In the genomic region with DNA sequence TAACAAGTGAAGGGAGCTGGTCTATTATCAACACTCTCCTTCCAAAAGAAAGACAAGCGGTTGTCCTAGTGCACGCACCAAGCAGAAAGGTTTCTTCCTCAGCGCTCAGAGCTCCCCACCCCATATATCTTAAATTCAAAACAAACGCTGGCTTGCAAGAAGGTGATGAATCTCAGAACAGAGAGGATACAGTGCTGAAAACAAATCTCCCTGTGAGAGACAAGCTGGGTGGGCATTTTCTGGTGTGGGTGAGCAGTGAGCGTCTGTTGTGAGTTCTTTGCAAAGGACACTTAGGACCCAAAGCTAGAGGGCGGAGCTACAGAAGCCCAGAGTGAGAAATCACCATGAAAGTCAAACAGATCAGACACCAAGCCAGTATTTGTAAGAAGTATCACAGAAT, we compare ENCODE assay signal across 24 mouse cellular contexts.
DNase-seq lines count a peak whose midpoint lies in the region; ATAC-seq and TF ChIP-seq lines count a peak whose summit lies in the region.
"Had no signal": no experiment of that assay in that cellular context is flagged by ENCODE, and none has a peak within 500 bp of the region (broad histone marks: within the 10 kb centered on the region; RNA-seq: fewer than 3 reads in every experiment).

No protein-coding gene starts in this region.

- H3K4me1 ChIP-seq in heart, embryonic 10.5 days = peaks cover 19% of the 10 kb centered on the region
- no peaks in the 10 kb centered on the region for H3K4me1 ChIP-seq in kidney, postnatal 0 days (replicated peaks; ENCODE audit: insufficient read depth, low read length)
- no peaks in the 10 kb centered on the region for H3K4me1 ChIP-seq in intestine, embryonic 16.5 days (ENCODE audit: control insufficient read depth, insufficient read depth, low read length)
- no peaks in the 10 kb centered on the region for H3K4me1 ChIP-seq in stomach, embryonic 16.5 days (ENCODE audit: control insufficient read depth, insufficient read depth, low read length)
- H3K4me1 ChIP-seq: limb, embryonic 12.5 days; liver, embryonic 13.5 days; megakaryocyte, embryonic 14.5 days had no signal

- no peak overlapping the region for H3K27ac ChIP-seq in heart, embryonic 10.5 days
- no peak overlapping the region for H3K27ac ChIP-seq in kidney, postnatal 0 days
- H3K27ac ChIP-seq in intestine, embryonic 16.5 days (ENCODE audit: low read length) = no peak overlapping the region
- H3K27ac ChIP-seq in stomach, embryonic 16.5 days (ENCODE audit: low read length) = no peak overlapping the region
- H3K27ac ChIP-seq: limb, embryonic 12.5 days; liver, embryonic 13.5 days had no signal

- no peak overlapping the region for H3K4me3 ChIP-seq in heart, embryonic 10.5 days
- H3K4me3 ChIP-seq in kidney, postnatal 0 days (replicated peaks; ENCODE audit: low read depth, low read length) = no peak overlapping the region
- no peak overlapping the region for H3K4me3 ChIP-seq in intestine, embryonic 16.5 days (ENCODE audit: low read length)
- peak overlapping the region; percentile 6; the same call in 1 of the 2 replicates for H3K4me3 ChIP-seq in stomach, embryonic 16.5 days (replicated peaks; ENCODE audit: low read length)
- H3K4me3 ChIP-seq: heart, embryonic 12.5 days; limb, embryonic 12.5 days; liver, embryonic 13.5 days; megakaryocyte, embryonic 14.5 days; myocyte had no signal

- ATAC-seq in kidney, postnatal 0 days (replicated peaks; ENCODE audit: low FRiP score, low read depth) = no peak
- no peak for ATAC-seq in intestine, embryonic 16.5 days
- no peak for ATAC-seq in stomach, embryonic 16.5 days (ENCODE audit: insufficient read depth, low FRiP score)
- ATAC-seq: forebrain, embryonic 16.5 days had no signal

- no peaks in the 10 kb centered on the region for H3K9me3 ChIP-seq in heart, embryonic 10.5 days
- no peaks in the 10 kb centered on the region for H3K9me3 ChIP-seq in kidney, postnatal 0 days (replicated peaks; ENCODE audit: low read length)
- H3K9me3 ChIP-seq in intestine, embryonic 16.5 days (ENCODE audit: control insufficient read depth, low read length) = no peaks in the 10 kb centered on the region
- H3K9me3 ChIP-seq in stomach, embryonic 16.5 days (replicated peaks; ENCODE audit: control insufficient read depth, low read length) = no peaks in the 10 kb centered on the region
- H3K9me3 ChIP-seq: G1E; heart, embryonic 12.5 days; limb, embryonic 12.5 days; liver, embryonic 13.5 days had no signal

- WGBS in heart, embryonic 10.5 days = 75% methylated on average over 6 of the region's 6 CpGs
- 48% methylated on average over 6 of the region's 6 CpGs for WGBS in kidney, postnatal 0 days
- 47% methylated on average over 6 of the region's 6 CpGs for WGBS in intestine, embryonic 16.5 days
- 41% methylated on average over 6 of the region's 6 CpGs for WGBS in stomach, embryonic 16.5 days

- no peaks in the 10 kb centered on the region for H3K27me3 ChIP-seq in heart, embryonic 10.5 days (ENCODE audit: insufficient read depth, poor library complexity, severe bottlenecking)
- H3K27me3 ChIP-seq in kidney, postnatal 0 days (ENCODE audit: insufficient read depth, low read length) = no peaks in the 10 kb centered on the region
- no peaks in the 10 kb centered on the region for H3K27me3 ChIP-seq in intestine, embryonic 16.5 days (replicated peaks; ENCODE audit: control insufficient read depth, insufficient read depth, low read length)
- no peaks in the 10 kb centered on the region for H3K27me3 ChIP-seq in stomach, embryonic 16.5 days (ENCODE audit: control insufficient read depth, insufficient read depth, low read length)
- H3K27me3 ChIP-seq: heart, embryonic 12.5 days; limb, embryonic 12.5 days; liver, embryonic 13.5 days had no signal

- TF ChIP-seq CTCF in kidney, postnatal 0 days (IDR thresholded peaks at IDR 0.05; ENCODE audit: low read depth) = no peak

- no peak overlapping the region for H3K9ac ChIP-seq in kidney, postnatal 0 days (ENCODE audit: low read depth, low read length)
- H3K9ac ChIP-seq in intestine, embryonic 16.5 days (ENCODE audit: low read depth, low read length) = no peak overlapping the region; the same call in 1 of the 2 replicates
- H3K9ac ChIP-seq in stomach, embryonic 16.5 days (ENCODE audit: low read length) = no peak overlapping the region
- H3K9ac ChIP-seq: heart, embryonic 12.5 days; limb, embryonic 12.5 days; liver, embryonic 13.5 days had no signal

- no peak overlapping the region for H3K4me2 ChIP-seq in kidney, postnatal 0 days (ENCODE audit: low read length)
- H3K4me2 ChIP-seq in intestine, embryonic 16.5 days (ENCODE audit: low read depth, low read length) = peak overlapping the region; percentile 23
- H3K4me2 ChIP-seq in stomach, embryonic 16.5 days (ENCODE audit: low read depth, low read length) = peak overlapping the region; percentile 20; the same call in 1 of the 2 replicates
- H3K4me2 ChIP-seq: heart, embryonic 12.5 days; limb, embryonic 12.5 days; liver, embryonic 13.5 days had no signal

- peak; percentile 58 for DNase-seq in heart, embryonic 10.5 days (ENCODE audit: low spot score)
- no peak for DNase-seq in heart, postnatal 14 days
- DNase-seq in kidney, postnatal 0 days (ENCODE audit: low spot score) = peak; percentile 21
- no peak for DNase-seq in kidney, postnatal 25 days
- no peak for DNase-seq in layer of hippocampus, adult 9-11 months
- DNase-seq: adrenal gland, postnatal 14 days; cerebellum, adult 11 months; cerebellum, postnatal 10 days; heart, postnatal 36 days; kidney, adult 8-10 months; kidney, postnatal 4 days; liver, embryonic 13.5 days; lung, postnatal 10 days; midbrain, embryonic 14.5 days; right cerebral cortex, postnatal 4 days; thymus, postnatal 36 days had no signal

- intact Hi-C loops in heart, postnatal 14 days (cut with DNase I) = no loop called here

- no peaks in the 10 kb centered on the region; the same call in 1 of the 2 replicates for H3K36me3 ChIP-seq in heart, embryonic 10.5 days
- no peaks in the 10 kb centered on the region for H3K36me3 ChIP-seq in kidney, postnatal 0 days (ENCODE audit: insufficient read depth, low read length)
- H3K36me3 ChIP-seq in intestine, embryonic 16.5 days (ENCODE audit: control insufficient read depth, insufficient read depth, low read length) = no peaks in the 10 kb centered on the region
- no peaks in the 10 kb centered on the region for H3K36me3 ChIP-seq in stomach, embryonic 16.5 days (ENCODE audit: control insufficient read depth, insufficient read depth, low read length)
- H3K36me3 ChIP-seq: G1E; heart, embryonic 12.5 days; limb, embryonic 12.5 days; liver, embryonic 13.5 days had no signal

Comparison
In these comparisons a context has a peak if more than half of its experiments do, and no peak if none do; other contexts are left out.
1. DNase-seq: peak in heart, embryonic 10.5 days (single experiment) and kidney, postnatal 0 days (single experiment); none in heart, postnatal 14 days (0 of 2), kidney, postnatal 25 days (0 of 2) and layer of hippocampus, adult 9-11 months (single experiment).